Mouse (Mus musculus) granulocyte monocyte progenitor cell, adult 5-6 weeks (primary cell): ENCODE results near the gene Efhc1. TPM values are rescaled to one million over a fixed set of nuclear protein-coding genes. Genes with fewer than 3 reads are reported as not detected.
"Not testable (repeated sequence)": the region's sequence is repeated elsewhere in the genome, so short reads cannot be mapped to it uniquely, and the experiment has no call there.

ENCODE experiments used
- ATAC-seq: replicated peaks from 2 replicates; pipeline ENCODE4 v1.8.0; 2016; ENCODE audit warnings: mild to moderate bottlenecking, moderate TSS enrichment, inconsistent platforms; ENCODE audit not compliant: poor library complexity, severe bottlenecking
- total RNA-seq, 2 experiments: library from RNA; stranded (forward) in 1 of 2; stranded (reverse) in 1 of 2; fragments of 200-712, 200-1000 nt in 1 of 2; fragments of >200 nt in 1 of 2; fragmentation: Nextera tagmentation in 1 of 2; gene quantifications; 2 replicates each; pipeline ENCODE4 v1.2.3; 2014 to 2017

Efhc1 gene
- total RNA-seq (2014; fragmentation: Nextera tagmentation), result not detected in 2 replicates
- 0.15 and 0.26 TPM in 2 replicates for total RNA-seq (2017)

DNA sequence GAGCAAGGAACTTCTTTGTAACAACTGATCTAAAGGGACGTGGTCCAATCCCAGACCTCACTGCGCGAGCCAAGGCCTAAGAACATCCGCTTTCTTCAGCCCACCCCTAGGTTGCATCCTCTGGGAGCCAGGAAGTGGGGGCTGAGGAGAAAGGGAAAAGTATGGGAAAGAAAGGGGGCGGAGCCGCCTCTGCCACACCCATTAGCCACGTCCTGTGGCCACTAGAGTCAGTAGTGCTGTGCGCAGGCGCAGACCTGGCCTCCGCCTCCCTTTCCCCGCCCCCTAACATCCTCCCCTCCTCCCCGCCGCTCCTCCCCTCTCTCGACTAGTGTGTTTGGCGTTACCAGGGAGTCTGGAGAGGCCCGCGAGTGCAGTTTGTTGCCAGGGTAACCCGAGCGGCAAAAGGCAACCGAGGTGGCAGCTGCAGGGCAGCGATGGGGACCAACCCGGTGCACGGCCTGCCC, at the start of gene Efhc1:
Gene Efhc1 (plus strand): TSS at position 327 of the 464 bp plus-strand sequence.
- ATAC-seq, result peak; percentile 96

DNA sequence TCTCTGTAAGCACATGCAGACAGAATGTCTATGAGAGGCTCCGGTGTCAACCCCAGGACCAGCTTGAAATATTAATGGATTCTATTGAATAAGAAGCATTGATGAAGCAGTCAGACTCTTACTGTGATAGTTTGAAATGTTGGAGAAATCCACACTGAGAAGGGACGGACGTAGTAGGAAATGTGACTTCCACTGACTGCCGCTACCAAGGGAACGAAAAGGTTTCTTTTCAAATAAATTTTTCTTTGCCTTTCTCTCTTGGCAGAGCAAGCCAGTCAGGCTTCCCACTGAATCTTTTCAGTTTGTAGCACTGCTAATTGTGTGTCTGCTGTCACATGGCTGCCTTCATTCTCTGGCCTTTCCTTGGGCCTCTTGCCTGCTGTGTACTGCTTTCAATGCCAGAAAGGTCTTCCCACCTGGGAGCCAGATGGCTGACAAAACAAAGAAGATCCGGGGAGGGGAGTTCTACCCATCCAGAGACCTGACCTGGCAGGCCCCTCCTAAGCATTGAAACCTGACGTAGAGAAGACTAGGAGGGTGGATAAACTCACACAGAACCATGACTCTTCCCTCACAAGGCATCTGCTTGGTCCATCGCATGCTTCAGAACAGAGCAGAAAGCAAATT, 45.8 kb upstream of the Efhc1 start:
- ATAC-seq, result no peak

GRCm38 (mm10) chr1:20906128-20906515, 45.3 kb upstream of the Efhc1 start:
- ATAC-seq, result no peak

GRCm38 (mm10) chr1:20908541-20908940, 42.9 kb upstream of the Efhc1 start:
- no peak for ATAC-seq

DNA sequence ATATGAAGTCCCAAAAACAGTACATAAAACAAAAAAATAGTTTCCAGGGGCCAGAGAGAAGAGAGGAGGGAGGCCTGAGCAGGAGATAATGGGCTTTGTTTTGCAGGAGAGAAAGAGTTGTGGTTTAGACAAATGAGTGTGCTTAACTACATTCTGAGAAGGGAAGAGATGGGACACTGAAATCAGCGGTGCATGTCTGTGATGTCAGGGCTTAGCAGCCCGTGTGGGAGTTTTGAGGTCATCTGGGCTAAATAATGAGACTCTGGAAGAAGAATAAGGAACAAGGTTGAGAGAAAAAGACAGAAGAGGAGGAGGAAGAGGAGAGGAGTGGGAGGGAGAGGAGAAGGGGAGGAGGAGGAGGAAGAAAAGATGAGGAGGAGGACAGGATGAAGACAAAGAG, 39.3 kb upstream of the Efhc1 start:
- ATAC-seq, result peak; percentile 36; the same call in 1 of the 2 replicates

DNA sequence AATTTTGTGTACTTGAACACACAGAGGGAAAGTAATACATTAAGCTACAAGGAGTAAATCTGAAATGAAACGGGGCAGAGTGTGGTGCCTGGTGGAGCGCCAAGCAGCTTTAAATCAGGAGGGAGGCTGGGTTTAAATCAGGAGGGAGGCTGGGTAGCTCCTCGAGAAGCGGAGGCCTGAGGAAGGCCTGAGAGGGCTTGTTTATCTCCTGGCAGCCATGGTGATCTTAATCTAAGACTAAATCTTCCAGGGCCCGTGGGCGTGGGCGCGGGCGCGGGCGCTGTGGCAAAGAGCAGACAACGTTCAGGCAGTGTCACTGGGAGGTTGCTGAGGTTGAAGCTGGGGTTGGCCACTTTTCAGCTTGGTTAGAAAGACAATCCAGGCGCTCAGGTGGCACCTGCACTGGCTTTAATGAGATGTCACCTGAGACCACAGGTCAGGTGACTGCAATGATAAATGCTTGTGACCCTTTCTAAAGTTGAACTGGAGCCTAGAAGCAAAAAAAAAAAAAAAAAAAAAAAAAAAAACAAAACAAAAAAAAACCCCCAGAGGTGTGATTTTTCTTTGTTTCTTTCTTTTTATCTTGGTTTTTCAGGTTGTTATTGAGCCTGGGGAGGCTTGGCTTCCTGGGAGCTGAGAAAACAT, 38.8 kb upstream of the Efhc1 start:
- peak; percentile 43; the same call in 1 of the 2 replicates for ATAC-seq

DNA sequence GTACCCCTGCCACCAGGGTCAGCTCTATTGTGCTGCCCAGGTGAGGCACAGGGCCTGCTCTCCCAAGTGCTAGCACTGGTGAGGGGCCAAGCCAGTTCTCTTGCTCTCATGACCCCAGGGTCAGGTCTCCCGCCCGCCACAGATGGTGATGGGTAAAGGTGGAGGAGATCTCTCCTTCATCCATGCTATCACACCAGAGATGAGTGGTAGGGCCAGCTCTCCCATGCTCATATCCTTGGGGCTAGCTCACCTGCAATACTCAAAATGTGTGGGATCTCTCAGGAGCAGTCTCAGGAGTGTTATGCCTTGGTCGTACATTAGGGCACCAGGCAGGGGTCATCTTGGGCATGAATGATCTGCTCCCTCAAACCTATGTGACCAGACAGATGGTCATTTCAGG, 36.7 kb upstream of the Efhc1 start:
- no peak for ATAC-seq

DNA sequence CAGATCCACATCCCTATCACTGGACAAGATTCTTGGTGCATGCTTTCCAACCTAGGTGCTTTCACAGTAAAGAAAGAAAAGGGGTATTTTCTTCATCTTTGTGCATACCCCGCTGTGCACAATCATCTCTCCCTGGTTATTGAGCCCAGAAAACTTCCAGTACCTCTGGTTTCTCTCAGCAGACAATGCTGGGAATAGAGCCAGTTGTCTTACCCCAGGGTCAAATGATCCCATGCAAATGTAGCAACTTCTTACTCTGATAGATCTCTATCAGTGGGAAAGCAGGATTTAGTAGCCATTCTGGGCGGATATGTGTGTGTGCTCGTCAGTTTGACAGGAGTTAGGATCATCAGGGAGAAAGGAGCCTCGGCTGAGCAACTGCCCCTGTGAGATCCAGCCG, 35.8 kb upstream of the Efhc1 start:
- ATAC-seq, result no peak

DNA sequence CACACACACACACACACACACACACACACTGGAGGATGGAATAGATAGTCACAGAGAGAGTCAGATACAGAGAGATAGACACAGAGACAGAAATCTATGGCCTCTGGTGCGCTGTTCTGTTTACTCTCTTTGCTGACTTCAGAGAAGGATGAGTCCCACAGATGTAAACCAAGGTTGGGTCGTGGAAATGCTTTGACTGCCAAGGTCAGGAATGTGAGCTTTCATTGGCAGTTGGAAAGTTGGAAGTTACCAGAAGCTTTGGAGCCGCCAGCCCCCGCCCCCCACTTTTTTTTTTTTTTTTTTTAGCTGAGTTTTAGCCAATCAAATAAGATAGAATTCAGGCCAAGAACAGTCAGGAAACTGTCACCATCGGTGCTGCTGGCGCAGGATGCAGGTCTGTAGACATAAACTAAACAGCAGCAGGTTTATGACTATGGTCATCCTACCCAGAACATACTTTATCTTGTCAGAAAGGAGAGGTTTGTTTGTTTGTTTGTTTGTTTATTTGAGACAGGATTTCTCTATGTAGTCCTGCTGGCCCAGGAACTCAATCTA, 33.9 kb upstream of the Efhc1 start:
- ATAC-seq, result no peak

- ATAC-seq, result no peak
Measured at GRCm38 (mm10) chr1:20919728-20920127, 31.7 kb upstream of the Efhc1 start.

GRCm38 (mm10) chr1:20921081-20921528, 30.3 kb upstream of the Efhc1 start:
- ATAC-seq, result no peak

DNA sequence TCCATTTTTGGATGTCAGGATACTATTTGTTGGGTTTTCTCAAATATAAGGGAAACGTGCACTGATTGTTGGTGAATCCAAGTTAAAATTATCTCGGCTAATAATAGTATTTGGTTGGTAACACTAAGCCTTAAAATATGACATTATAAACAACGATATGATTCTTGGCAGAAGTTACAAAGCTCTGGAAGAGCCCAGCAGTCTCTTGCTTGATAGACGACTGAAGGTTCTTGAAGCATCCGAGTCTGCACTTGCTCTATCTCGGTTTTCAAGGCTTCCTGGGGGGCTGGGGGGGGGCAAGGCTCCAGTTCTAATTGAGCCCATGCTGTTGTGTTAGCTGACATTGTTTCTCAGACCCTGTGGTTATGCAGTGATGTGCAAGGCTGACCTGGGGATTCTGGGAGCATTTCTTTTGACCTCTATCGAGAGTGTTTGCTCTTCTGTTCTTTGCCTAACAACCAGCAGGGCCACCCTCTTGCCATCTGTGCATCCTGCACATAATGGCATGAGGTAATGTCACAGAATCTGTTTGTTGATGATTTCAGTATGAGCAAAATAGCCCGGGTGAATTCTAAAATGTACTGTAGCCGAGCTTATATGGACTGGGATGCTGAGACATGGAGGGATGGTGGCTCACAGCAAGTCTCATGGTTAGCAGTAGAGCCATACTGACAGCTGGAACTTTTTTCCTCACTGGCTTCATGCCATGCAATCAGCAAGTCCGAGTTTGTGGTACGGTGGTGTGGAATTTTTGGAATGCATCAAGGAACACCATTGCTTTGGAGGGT, 28.6 kb upstream of the Efhc1 start:
- no peak for ATAC-seq

DNA sequence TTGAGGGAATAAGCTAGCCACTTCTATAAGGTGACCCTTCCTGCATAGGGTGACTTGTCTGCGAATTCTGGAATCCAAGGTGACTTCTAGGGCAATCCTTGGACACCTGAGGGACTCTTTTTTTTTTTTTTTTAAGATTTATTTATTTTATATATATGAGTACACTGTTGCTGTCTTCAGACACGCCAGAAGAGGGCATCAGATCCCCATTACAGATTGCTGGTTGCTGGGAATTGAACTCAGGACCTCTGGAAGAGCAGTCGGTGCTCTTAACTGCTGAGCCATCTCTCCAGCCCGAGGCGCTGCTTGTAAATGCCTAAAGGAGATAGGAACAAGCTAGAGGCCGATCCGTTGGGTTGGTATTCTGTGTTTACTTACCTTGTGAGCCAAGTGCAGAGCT, 26.1 kb upstream of the Efhc1 start:
- ATAC-seq, result not testable (repeated sequence)

DNA sequence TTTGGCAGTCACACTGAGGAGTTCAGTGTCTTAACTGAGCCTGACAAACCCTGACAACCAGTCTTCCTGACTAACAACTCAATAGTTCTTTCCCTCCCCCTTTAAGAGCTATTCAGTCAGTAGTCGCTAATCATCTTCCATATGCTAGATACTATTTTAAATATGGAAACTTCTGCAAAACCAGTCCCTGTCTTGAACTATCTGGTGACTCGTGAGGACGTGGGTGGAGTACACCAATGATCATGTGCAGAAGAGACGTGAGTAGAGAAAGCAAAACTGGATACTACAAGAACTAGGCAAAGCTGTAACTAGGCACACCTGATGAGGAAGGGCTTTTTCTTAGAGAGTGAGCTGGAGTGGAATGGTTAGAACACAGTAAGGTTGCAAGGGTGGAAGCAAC, 25.5 kb upstream of the Efhc1 start:
- no peak for ATAC-seq

DNA sequence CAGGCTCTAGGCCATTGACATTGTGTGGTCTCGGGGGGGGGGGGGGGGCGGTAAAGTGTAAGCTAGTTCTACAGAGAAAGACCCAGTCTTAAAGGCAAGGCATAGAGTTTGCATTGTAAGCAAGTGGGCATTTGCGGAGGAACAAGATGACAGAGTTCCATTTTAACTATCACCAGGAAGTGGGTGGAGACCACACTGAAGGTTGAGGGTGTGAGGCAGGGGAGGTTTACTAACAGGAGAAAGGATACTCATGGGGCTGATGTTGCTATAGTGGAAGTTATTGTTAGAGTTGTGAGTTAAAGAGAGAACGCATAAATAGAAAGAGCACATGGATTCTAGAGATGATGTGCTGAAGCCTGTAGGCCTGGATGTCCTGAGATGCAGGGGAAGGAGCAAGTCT, 25.1 kb upstream of the Efhc1 start:
- no peak for ATAC-seq

DNA sequence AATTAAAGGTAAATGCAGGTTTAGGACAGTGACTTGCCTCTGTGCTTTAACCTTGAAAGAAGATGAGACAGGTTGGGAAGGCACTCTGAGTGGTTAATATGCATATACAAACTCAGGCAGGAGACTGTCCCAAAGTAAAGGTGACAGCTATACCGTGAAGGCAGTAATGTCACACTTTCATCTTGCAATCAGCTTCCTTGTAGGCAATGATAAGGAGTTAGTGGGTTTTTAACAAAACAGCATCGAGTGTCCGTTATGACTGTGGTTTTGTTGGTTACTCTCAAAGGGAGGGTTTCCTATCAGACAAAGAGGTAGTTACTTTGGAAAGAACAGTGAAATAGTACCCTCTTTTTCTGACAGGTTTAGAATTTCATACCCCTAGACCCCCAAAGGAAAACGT, 22.9 kb upstream of the Efhc1 start:
- ATAC-seq, result peak; percentile 58

- peak; percentile 91 for ATAC-seq
Measured at GRCm38 (mm10) chr1:20933457-20933856, 18.0 kb upstream of the Efhc1 start.

GRCm38 (mm10) chr1:20935106-20935505, 16.3 kb upstream of the Efhc1 start:
- ATAC-seq, result no peak

GRCm38 (mm10) chr1:20939046-20939445, 12.4 kb upstream of the Efhc1 start:
- peak; percentile 93 for ATAC-seq

- ATAC-seq, result 0 out of 2 replicates have a peak, but pooled peaks have one; percentile 19
Measured at GRCm38 (mm10) chr1:20940151-20940550, 11.3 kb upstream of the Efhc1 start.

DNA sequence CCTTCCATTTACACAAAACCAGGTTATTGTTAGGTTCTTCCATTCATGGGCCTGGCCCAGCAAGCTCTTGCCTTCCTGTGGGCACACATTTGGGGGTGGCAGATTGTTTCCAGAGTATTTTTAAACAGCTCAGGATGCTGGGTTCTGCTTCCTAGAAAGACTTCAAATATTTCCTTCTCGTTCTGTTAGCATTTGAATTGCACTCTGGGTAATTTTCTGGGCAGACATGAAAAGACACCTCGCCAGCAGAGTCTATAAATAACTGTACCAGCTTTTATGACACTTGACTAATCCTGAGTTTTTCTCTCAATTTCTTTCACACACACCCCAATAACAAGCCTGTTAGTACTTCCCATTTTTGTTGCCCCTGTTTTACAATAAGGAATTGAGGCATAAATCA, 10.1 kb upstream of the Efhc1 start:
- ATAC-seq, result no peak
